Mouse (Mus musculus) urinary bladder, postnatal 4 days (tissue): ENCODE results near the gene Nbeal2.

Experiments used
- DNase-seq, 2 experiments: peaks; one replicate each; pipeline ENCODE4 v3.0.0; 2021 to 2022; ENCODE audit warnings: low spot score in 2 of 2

The Nbeal2 gene

GRCm38 (mm10) chr9:110673107-110673752 is 19.3 kb upstream of the Nbeal2 start:
- no peak for DNase-seq

- no peak for DNase-seq
Observed at GRCm38 (mm10) chr9:110672462-110673106, 18.6 kb upstream of the Nbeal2 start.

DNA sequence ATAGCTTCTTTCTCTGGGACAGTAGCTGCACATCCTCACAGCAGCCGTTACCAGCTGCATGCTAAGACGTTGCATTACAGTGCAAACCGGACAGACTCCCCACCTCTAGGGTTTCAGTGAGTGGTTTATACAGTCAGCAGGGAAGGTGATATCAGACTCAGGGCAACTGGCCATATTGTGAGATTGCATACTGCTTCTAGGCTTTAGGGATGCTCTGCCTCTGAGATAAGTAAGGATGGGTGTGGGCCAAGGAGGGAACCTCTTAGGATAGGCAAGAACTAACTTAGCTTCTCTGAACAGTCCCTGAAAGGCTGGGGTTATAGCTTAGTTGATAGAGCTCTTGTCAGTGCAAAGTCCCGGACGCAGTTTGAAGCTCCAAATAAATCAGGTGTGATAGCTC is 15.8 kb upstream of the Nbeal2 start:
- DNase-seq: no peak

GRCm38 (mm10) chr9:110668601-110669293 is 14.8 kb upstream of the Nbeal2 start:
- no peak for DNase-seq

- DNase-seq: no peak
Observed at GRCm38 (mm10) chr9:110667219-110667836, 13.4 kb upstream of the Nbeal2 start.

GRCm38 (mm10) chr9:110666374-110666773 is 12.4 kb upstream of the Nbeal2 start:
- no peak for DNase-seq

DNA sequence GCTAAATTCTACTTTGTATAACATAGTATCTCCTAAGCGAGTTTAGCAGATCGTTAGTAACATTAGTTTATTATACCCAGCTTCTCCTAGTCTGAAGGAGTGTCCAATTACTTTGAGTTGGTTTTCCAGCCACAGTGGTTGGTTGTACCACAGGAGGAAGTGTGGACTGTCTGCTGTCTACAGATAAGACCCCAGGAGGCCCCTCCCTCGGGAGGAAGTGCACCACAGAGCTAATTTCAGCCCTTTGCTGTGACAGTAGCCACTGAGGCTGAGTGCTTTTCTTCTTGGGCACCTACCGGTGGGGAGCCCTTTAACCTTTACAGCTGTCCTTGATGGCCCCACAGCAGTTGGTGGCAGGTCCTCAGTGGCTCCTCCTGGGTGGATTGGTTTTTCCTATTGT is 12.0 kb upstream of the Nbeal2 start:
- DNase-seq: no peak

DNA sequence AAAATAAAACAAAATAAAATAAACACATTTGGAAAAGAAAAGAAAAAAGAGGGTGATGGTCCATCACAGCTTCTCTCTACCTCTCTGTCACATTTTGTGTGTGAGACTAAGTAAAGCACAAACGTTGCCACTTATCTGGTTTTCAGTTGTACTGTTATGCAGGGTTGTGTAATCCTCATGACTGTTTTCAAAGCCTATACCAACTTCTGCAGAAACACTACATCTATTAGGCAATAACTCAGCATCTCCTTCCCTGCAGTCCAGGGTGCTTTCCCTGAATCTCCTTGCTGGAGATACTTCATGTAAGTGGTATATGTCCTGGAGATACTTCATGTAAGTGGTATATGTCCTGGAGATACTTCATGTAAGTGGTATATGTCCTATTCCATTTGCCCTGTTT is 8.9 kb upstream of the Nbeal2 start:
- no peak for DNase-seq

DNA sequence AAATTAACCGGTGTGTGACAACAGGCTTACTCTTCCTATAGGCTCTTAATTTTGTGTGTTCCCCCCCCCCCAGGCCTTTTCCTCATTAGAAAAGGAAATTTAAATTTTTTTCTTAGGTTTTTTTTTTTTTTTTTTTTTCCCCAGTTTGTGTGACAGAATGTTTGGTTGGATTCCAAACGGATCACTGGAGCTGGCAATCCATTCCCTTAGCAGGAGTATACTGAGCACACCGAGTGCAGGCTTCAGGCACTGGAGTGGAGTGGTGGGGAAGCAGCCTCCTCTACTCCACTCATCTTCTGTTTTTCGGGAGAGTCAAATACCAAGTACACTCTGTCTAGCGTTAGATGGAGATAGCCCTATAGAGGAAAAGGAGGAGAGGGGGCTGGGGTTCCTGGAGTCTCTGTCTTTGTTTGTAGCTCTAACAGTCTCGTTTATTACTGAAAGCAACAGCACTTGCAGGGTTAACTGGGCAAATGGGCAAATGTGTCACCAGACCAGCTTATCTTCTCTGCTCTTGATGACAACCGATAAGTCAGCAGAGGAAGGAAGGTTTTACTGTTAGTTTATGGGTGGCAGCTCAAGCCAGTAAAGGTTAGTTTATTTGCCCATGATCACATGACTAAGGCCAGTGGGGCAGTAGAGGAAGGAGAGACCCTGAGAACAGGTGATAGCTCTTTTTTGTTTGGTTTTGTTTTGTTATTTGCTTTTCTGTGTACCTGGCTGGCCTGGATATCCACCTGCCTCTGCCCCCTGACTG is 7.1 kb upstream of the Nbeal2 start:
- DNase-seq: no peak

GRCm38 (mm10) chr9:110660208-110660607 is 6.2 kb upstream of the Nbeal2 start:
- DNase-seq: no peak

DNA sequence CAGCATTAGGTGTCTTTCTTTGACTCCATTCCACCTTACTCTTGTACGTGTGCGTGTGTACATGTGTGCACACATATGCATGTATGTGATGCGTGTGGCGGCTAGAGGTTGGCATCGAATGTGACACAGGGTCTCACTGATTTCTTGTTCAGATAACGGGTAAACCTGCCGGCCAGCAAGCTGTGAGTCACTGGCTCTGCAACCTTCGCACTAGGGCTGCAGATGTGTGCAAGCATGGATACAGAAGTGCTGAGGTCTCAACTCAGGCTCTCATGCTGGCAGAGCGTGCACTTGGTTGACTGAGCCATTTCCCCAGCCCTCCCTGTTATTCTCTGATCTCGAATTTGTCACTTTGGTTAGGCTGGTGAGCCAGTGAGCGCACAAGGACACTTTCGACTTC is 5.6 kb upstream of the Nbeal2 start:
- DNase-seq: no peak

- DNase-seq: no peak
Observed at GRCm38 (mm10) chr9:110657474-110658078, 3.6 kb upstream of the Nbeal2 start.

- peak; percentile 91 to 92 for DNase-seq
Observed at GRCm38 (mm10) chr9:110656249-110657221, 2.6 kb upstream of the Nbeal2 start, which contains the start of gene Ccdc12. Gene Ccdc12, plus strand, starts transcription at chr9:110656503.

- no peak for DNase-seq
Observed at GRCm38 (mm10) chr9:110655651-110656007, 1.7 kb upstream of the Nbeal2 start.

- no peak for DNase-seq
Observed at GRCm38 (mm10) chr9:110654726-110655650, 1.0 kb upstream of the Nbeal2 start.

- no peak for DNase-seq
Observed at GRCm38 (mm10) chr9:110652963-110653654, 852 bp downstream of the Nbeal2 start.

- DNase-seq: no peak
Observed at GRCm38 (mm10) chr9:110651931-110652722, 1.8 kb downstream of the Nbeal2 start.

GRCm38 (mm10) chr9:110649775-110650174 is 4.2 kb downstream of the Nbeal2 start:
- DNase-seq: no peak
